Mouse (Mus musculus): ENCODE measurements around the gene Nek6.

The Nek6 gene

DNA sequence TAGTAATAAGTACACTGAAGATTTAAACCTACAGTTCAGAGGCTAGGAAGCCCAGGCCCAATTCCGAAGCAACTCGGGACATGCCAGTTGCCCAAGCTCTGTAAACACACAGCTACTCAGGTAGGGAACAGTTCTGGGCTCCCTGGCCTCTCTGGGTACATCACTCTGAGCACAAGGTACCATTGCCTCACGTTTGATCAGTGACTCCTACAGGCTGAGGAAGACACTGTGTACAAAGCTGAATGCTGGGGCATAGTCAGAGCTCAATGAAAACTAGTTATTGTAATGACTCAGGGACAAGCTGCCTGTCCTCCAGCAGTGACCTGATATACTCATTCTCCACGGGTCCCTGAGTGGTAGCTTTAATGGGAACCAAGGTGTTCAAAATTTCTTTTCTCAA is 109.6 kb downstream of the Nek6 start:
- DNase-seq (ENCODE audit: low read depth, low spot score) = no peak

GRCm38 (mm10) chr2:38621610-38622021 is 110.2 kb downstream of the Nek6 start:
- peak; percentile 89 for DNase-seq (ENCODE audit: low read depth, low spot score)

DNA sequence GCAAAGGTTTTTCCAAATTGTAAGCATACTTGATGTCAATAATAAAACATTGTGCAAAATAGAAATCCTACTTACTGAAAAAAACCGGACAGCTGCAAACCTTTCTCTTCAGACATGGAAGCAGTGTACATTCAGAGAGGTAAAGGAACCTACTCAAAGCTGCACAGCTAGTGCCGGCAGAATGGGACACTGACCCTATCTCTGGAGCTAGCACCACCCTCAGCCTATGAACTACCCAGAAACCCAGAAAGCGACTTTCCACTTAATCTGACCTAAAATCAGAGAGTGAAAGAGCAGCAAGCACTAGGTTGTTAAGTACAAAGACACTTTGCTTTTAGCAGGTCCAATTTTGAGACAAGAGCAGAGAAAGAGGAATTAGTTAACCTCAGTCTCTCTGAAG is 112.0 kb downstream of the Nek6 start:
- DNase-seq (ENCODE audit: low read depth, low spot score) = no peak

GRCm38 (mm10) chr2:38623821-38624590 is 112.6 kb downstream of the Nek6 start:
- no peak for DNase-seq (ENCODE audit: low read depth, low spot score)

DNA sequence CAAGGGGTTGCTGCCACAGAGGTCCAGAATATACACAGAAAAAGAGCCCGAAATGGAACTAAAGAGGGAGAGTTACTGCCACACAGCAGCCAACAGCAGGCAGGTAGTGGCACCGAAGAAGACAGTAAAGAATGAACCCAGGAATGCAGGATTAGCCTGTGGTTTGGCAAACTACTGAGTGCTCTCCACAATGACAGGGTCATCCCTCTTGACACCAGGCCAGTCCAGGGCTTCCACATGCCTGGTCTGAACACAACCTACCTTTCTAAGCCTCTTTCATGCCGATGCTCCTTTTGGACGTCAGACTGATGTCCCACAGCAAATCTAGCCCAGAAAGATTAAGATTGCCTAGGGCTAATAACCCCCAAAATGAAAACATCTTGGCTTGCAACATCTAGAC is 117.4 kb downstream of the Nek6 start:
- no peak for DNase-seq (ENCODE audit: low read depth, low spot score)

DNA sequence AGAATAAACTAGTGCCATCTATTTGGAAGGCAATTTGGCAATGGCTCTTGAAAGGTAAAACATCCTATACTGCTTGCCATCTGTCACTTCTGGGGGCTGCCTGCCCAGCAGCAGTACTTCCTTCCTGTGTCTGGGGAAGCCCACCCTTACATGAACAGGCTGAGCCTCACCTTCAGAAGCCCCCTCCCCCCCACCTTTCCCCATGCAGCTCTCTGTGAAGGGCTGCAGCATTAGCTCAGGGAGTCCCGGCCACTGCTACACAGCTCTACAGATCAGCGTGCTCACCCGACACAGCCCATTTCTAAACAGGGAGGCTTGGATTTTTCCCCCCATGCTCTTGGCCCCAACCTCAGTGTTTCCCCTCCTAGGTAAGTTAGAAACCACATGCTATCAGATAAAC is 118.0 kb downstream of the Nek6 start:
- no peak for DNase-seq (ENCODE audit: low read depth, low spot score)

DNA sequence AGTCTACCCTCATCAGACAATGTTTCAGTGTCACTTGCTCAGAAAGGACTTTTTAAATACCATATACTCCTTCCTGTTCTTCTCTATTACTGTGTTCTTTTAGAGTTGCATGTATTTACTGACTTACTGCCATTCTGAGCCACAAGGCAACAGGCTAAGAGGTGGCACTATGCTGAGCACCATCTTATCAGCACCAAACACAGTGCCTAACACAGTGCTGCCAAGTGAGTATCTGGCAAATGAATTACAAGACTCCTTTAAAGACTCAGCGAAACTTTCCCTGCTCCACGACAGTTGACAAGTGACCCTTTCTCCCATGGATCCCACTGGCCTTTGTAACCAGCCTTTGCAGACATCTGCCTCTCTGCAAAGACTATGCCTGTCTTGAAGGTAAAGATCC is 119.1 kb downstream of the Nek6 start:
- DNase-seq (ENCODE audit: low read depth, low spot score) = no peak

GRCm38 (mm10) chr2:38637716-38638267 is 126.3 kb downstream of the Nek6 start:
- DNase-seq (ENCODE audit: low read depth, low spot score) = no peak

GRCm38 (mm10) chr2:38641761-38642160 is 130.3 kb downstream of the Nek6 start:
- no peak for DNase-seq (ENCODE audit: low read depth, low spot score)

GRCm38 (mm10) chr2:38643625-38644427 is 132.4 kb downstream of the Nek6 start, which contains the start of gene Psmb7:
Gene Psmb7, minus strand, starts transcription at chr2:38644087.
- peak; percentile 96 for DNase-seq (ENCODE audit: low read depth, low spot score)

All from brain, adult 2 months (tissue).